Mouse (Mus musculus) layer of hippocampus, postnatal 14 days (tissue): ENCODE measurements around the gene Ctns. TPM values are rescaled to one million over a fixed set of nuclear protein-coding genes. Genes with fewer than 3 reads are reported as not detected.

Experiments
- DNase-seq, 2 experiments: peaks; one replicate each; pipeline ENCODE4 v3.0.0; 2021 to 2022; ENCODE audit warnings: low spot score in 2 of 2, mixed read lengths in 1 of 2
- total RNA-seq, 2 experiments: library from RNA; stranded (reverse); gene quantifications; 2 replicates each; pipeline ENCODE4 v1.2.3; 2021

Gene Ctns
- total RNA-seq, 2 experiments from 2014 or later, result 18.6 to 20.5 TPM

GRCm38 (mm10) chr11:73146026-73146974, 52.5 kb downstream of the Ctns start:
- no peak for DNase-seq

GRCm38 (mm10) chr11:73144261-73144681, 54.6 kb downstream of the Ctns start:
- no peak for DNase-seq

- DNase-seq, result peak; percentile 88
Observed at GRCm38 (mm10) chr11:73137591-73138501, 61.0 kb downstream of the Ctns start, which contains the start of gene Haspin. Haspin (minus strand) TSS chr11:73138294.

- DNase-seq, result no peak
Observed at GRCm38 (mm10) chr11:73137116-73137515, 61.7 kb downstream of the Ctns start.

- no peak for DNase-seq
Observed at GRCm38 (mm10) chr11:73136587-73136986, 62.3 kb downstream of the Ctns start.

GRCm38 (mm10) chr11:73134222-73134621, 64.6 kb downstream of the Ctns start:
- no peak for DNase-seq

Other genes starting within 250 kb of the Ctns start
- 1 to 10 TPM; 7.9 to 8.1 TPM for gene Atp2a3, start 237.9 kb downstream of the Ctns start, total RNA-seq
- under 1 TPM; 0.65 to 0.83 TPM for gene P2rx1, start 199.9 kb downstream of the Ctns start, total RNA-seq
- gene Camkk1, start 180.0 kb downstream of the Ctns start, total RNA-seq, result 10 to 100 TPM; 80.5 to 82.7 TPM
- 1 to 10 TPM; 9.4 to 9.7 TPM for gene Ncbp3, start 151.3 kb downstream of the Ctns start, total RNA-seq
- under 1 TPM; 0.21 to 0.45 TPM for gene Itgae, start 108.5 kb downstream of the Ctns start, total RNA-seq
- under 1 TPM; 0.31 to 0.74 TPM for gene Haspin, start 60.7 kb downstream of the Ctns start, total RNA-seq
- 1 to 10 TPM; 1.8 to 3.0 TPM for gene P2rx5, start 38.6 kb downstream of the Ctns start, total RNA-seq
- 10 to 100 TPM; 60.6 to 61.9 TPM for gene Emc6, start 22.0 kb downstream of the Ctns start, total RNA-seq
- 10 to 100 TPM; 22.1 to 22.9 TPM for gene Tax1bp3, start 22.0 kb downstream of the Ctns start, total RNA-seq
- 1 to 10 TPM; 3.0 to 3.2 TPM for gene Shpk, start 418 bp upstream of the Ctns start, total RNA-seq
- gene Trpv1, start 35.2 kb upstream of the Ctns start, total RNA-seq, result not detected
- gene Trpv3, start 68.3 kb upstream of the Ctns start, total RNA-seq, result under 1 TPM; 0.41 to 0.55 TPM
- 1 to 10 TPM; 3.8 to 4.5 TPM for gene Aspa, start 130.6 kb upstream of the Ctns start, total RNA-seq
- gene Gm49340, start 130.7 kb upstream of the Ctns start, total RNA-seq, result not detected
- gene Spata22, start 130.7 kb upstream of the Ctns start, total RNA-seq, result not detected
- gene Olfr20, start 151.7 kb upstream of the Ctns start, total RNA-seq, result not detected
- not detected for gene Olfr376, start 172.2 kb upstream of the Ctns start, total RNA-seq
- gene Olfr1, start 200.6 kb upstream of the Ctns start, total RNA-seq, result not detected
- not detected for gene Olfr378, start 229.4 kb upstream of the Ctns start, total RNA-seq